Mouse (Mus musculus) granulocyte monocyte progenitor cell, adult 5-6 weeks (primary cell): ENCODE data around the gene Txnip. TPM values are rescaled to one million over a fixed set of nuclear protein-coding genes. Genes with fewer than 3 reads are reported as not detected.
"Not testable (repeated sequence)": the region's sequence is repeated elsewhere in the genome, so short reads cannot be mapped to it uniquely, and the experiment has no call there.

Experiments
- ATAC-seq: replicated peaks from 2 replicates; pipeline ENCODE4 v1.8.0; 2016; ENCODE audit warnings: mild to moderate bottlenecking, moderate TSS enrichment, inconsistent platforms; ENCODE audit not compliant: poor library complexity, severe bottlenecking
- total RNA-seq, 2 experiments: library from RNA; stranded (forward) in 1 of 2; stranded (reverse) in 1 of 2; fragments of 200-712, 200-1000 nt in 1 of 2; fragments of >200 nt in 1 of 2; fragmentation: Nextera tagmentation in 1 of 2; gene quantifications; 2 replicates each; pipeline ENCODE4 v1.2.3; 2014 to 2017

Gene Txnip
- total RNA-seq, 2 experiments from 2014 or later = 80.5 to 110 TPM

DNA sequence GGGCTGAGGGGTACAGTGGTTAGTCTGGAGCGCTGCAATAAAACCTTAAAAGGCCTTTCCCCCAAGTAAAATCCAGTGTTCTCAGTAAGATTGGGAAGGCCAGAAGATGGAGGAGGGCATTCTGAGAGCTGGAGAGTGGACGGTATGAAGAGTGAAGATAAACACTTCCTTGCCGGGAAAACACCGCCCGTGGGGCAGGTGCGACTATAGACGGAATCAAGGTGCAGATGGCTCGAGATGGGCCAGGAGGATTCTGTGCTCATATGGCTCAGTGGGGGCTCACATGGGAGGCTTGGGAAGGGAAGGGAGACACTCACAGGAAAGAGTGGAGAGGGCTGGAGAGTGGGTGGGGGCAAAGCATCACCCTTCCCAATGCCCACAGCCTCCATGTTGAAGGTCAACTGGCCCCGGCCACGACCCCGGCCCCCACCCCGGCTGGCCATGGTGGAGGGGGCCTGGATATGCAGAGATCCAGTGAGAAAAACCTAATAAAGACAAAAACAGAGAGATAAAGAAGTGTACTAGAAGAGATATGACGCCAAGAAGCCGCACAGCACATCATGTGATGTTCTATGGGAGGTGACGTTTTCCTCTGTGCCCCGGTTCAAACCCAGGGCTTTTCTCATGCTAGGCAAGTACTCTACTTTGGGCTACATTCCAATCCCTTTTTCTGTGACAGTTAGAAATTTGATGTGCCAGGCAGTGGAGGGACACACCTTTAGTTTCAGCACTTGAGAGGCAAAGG lies 24.2 kb downstream of the Txnip start:
- no peak for ATAC-seq

- no peak for ATAC-seq
Measured at GRCm38 (mm10) chr3:96583386-96583785, 25.6 kb downstream of the Txnip start.

GRCm38 (mm10) chr3:96590657-96591056 lies 32.9 kb downstream of the Txnip start:
- no peak for ATAC-seq

DNA sequence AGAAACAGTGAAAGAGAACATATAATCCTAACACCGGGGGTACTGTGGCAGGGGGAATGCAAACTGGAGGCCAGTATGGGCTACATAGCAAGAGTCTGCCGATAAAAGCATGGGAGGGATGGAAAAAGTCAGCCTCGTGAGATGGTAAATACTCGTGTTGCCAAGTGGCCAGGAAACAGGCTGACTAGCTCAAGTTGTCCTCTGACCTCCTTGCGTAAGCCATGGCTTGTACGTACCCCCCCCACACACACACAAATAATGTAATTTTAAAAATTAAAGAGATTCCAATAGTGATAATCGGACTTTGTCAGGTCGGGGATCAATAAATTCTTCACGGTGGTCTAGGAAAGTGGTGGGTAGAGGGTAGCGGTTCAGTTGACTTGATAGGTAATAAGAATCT lies 35.6 kb downstream of the Txnip start:
- ATAC-seq = no peak

DNA sequence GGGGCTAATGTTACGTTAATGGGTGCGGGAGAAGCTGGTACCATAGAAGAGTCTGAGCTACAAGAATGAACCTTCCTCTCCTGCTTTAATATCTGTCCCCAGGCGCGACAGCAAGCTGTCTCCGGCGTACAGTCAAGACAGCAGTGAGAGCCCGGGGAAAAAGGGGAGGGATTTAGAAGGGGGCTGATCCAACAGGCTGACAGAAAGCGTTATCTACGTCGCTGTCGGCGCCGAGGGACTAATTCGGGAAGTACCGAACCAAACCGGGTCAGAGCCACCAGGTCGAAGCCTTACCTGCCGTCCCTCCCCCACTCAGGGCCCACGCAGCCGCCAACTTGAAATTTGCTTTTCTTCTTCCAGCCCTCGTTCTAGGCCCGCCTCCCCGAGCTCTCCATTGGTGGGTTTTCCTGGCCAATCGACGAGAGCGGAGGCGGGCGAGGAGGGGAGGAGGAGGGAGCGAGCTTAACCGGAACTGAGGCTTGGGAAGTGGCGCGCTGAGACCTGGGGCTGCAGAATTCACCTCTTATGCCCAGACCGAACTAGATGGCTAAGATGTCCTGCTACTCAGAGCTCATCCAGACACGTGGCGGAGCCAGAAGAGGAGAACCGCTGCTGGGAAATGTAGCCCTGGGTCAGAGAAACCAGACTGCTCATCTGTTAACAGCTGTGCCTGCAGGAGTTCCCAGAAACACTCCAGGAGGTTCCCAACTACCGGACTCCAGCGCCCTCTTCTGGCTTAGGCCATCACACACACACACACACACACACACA lies 36.2 kb downstream of the Txnip start, which contains the start of gene Polr3gl:
TSS of gene Polr3gl (minus strand) at position 392 of the 771 bp plus-strand sequence.
- ATAC-seq = peak; percentile 87

DNA sequence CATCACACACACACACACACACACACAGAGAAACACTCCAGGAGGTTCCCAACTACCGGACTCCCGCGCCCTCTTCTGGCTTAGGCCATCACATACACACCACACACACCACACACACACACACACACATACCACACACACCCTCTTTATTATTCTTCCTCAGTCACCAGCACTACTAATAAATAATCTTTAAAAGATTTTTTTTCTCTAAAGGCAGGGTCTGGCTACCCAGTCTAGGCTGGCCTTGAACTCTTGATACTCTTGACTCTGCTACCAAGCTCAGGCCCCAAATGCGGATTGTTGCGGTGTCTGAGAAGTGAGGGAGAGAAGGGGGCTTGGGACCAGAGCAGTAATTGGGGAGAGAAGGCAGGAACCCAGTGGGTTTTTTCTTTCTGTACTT lies 37.1 kb downstream of the Txnip start:
- no peak for ATAC-seq

GRCm38 (mm10) chr3:96595661-96596060 lies 37.9 kb downstream of the Txnip start:
- no peak for ATAC-seq

- no peak for ATAC-seq
Measured at GRCm38 (mm10) chr3:96596228-96596707, 38.5 kb downstream of the Txnip start, which contains the start of gene Ankrd34a. Gene Ankrd34a, plus strand, starts transcription at chr3:96596636.

DNA sequence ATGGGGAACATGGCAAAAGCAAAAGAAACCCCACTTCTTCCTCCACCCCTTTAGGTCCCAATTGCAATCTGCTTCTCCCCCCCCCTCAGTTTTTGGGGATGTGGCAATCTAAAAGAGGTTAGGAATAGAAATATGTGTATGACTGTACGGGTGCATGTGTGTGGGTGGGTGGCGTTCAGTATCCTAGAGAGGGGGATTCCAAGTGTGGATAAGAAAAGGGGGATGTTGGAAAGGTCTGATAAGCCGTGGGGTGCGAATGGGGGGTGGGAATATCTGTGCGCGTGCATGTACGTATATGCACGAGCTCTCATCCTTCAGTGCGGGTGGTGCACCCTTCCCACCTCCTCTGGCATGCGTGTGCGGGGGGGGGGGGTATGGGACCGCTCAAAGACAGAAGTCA lies 39.1 kb downstream of the Txnip start:
- no peak for ATAC-seq

DNA sequence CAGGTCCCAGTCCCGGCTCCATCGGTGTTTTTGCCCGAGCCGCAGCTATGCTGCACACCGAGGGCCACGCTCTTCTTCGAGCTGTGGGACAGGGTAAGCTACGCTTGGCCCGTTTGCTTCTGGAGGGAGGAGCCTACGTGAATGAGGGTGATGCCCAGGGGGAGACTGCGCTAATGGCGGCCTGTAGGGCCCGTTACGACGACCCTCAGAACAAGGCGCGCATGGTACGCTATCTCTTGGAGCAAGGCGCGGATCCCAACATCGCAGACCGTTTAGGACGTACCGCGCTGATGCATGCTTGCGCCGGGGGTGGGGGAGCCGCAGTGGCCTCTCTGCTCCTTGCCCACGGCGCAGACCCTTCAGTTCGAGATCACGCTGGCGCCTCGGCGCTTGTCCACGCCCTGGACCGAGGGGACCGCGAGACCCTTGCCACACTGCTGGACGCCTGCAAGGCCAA lies 39.7 kb downstream of the Txnip start:
- ATAC-seq = no peak

DNA sequence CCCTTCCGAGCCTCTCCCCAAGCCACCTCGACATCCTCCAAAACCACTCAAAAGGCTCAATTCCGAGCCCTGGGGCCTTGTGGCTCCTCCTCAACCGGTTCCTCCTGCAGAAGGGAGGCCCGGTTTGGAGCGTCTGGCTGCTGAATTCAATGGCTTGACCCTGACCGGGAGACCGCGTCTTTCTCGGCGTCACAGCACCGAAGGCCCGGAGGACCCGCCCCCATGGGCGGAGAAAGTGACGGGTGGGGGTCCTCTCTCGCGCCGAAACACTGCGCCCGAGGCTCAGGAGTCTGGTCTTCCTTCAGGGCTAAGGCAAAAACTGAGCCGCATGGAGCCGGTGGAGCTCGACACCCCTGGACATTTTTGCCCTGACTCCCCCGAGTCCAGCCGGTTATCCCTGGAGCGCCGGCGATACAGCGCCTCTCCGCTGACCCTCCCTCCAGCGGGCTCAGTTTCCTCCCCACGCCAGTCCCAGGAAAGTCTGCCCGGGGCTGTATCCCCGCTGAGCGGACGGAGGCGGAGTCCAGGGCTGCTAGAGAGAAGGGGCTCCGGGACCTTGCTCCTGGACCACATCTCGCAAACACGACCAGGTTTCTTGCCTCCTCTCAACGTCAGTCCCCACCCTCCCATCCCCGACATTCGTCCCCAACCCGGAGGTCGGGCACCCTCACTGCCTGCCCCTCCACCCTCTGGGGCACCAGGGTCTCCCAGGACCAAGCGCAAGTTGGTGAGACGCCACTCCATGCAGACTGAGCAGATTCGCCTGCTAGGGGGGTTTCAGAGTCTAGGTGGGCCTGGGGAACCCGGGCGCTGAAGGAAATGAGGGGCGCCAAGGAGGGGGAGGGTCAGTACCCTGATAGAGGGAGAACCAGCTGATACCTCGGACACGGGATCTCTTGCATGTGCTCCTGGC lies 40.7 kb downstream of the Txnip start:
- no peak for ATAC-seq

GRCm38 (mm10) chr3:96599069-96599393 lies 41.3 kb downstream of the Txnip start:
- ATAC-seq = no peak

DNA sequence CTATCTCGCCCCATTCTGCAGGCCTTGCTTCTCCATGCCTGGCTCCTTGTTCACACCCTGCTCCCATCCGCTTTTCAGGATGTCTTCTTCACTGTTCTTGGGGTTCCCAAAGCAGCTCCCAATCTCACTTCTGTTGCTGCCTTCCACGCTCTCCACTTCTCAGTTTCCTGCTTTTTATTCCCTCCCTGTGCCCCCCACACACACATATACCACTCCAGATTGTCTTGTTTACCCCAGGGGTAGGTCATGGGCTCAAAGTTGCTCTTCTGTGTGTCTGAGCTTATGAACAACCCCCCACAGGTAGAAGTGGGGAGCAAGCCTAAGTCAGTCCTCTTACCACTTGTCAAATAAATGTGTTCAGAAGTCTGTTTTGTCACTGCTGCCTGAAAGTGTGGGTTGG lies 41.7 kb downstream of the Txnip start:
- ATAC-seq = no peak

DNA sequence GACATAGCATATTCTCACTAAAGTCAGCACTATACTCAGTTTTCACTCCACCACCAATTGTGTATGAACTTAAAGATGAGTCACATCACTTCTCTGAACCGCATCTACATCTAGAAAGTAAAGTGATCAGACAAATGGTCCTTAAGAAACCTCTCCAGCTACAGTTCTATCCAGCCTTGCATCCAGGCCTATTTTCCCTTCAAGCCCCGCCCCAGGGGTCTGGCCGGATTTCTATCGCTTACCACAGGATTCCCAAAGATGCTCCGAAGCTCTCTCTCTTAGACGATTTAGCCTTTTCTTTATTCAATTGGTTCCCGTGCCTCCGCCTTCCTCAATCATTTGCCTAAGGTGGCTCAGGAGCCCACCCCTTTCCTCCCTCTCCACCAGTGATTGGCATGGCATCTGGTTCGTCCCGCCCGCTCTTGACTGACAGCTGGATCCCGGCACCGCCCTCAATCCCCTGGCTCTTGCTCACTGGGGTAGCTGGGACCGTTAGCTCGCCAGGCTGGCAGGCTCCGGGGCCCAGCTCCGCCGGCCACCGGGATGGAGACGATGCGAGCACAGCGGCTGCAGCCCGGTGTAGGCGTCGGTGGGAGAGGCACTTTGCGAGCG lies 43.0 kb downstream of the Txnip start, which contains the start of gene Lix1l:
TSS of gene Lix1l (plus strand) at position 511 of the 612 bp plus-strand sequence.
- peak; percentile 92 for ATAC-seq

- peak; percentile 6; the same call in 1 of the 2 replicates for ATAC-seq
Measured at GRCm38 (mm10) chr3:96601251-96601787, 43.6 kb downstream of the Txnip start.

GRCm38 (mm10) chr3:96601941-96602703 lies 44.4 kb downstream of the Txnip start:
- no peak for ATAC-seq

DNA sequence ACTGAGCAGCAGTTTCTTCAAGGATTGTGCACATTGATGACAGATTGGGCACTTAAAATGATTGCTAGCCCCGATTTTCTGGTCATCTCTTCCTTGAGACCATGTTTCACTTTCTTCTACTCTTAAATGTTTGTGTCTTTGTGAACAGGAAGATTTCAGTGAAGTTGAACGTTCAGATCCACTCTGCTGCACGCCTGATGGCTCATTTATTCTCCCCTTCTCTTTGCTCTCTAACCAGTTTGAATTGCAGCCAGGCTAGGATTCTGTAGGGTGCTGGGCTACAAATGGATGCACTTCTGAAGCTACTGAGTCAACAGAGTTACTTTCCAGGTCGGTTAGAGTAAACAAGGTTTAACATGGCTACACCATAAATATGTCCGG lies 44.9 kb downstream of the Txnip start:
- no peak for ATAC-seq

- no peak for ATAC-seq
Measured at GRCm38 (mm10) chr3:96603311-96603710, 45.6 kb downstream of the Txnip start.

DNA sequence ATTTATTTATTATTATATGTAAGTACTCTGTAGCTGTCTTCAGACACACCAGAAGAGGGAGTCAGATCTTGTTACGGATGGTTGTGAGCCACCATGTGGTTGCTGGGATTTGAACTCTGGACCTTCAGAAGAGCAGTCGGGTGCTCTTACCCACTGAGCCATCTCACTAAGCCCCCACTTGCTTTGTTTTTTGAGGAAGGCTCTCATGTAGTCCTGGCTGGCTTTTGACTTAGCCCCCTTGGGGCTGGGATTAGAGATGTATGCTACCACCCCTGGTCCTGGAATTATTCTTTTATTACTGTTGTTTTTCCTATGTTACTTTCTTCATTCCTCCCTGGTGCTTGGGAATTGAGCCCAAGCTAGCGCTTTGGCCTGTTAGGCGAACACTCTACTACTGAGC lies 48.2 kb downstream of the Txnip start:
- ATAC-seq = not testable (repeated sequence)
